Mouse (Mus musculus): ENCODE measurements at regions not wholly inside any gene's neighbourhood (a gene's known extent, or its start where the extent isn't known, plus 50 kb on each side); places are given as distances from the start of the nearest gene placed in this dataset.

DNA sequence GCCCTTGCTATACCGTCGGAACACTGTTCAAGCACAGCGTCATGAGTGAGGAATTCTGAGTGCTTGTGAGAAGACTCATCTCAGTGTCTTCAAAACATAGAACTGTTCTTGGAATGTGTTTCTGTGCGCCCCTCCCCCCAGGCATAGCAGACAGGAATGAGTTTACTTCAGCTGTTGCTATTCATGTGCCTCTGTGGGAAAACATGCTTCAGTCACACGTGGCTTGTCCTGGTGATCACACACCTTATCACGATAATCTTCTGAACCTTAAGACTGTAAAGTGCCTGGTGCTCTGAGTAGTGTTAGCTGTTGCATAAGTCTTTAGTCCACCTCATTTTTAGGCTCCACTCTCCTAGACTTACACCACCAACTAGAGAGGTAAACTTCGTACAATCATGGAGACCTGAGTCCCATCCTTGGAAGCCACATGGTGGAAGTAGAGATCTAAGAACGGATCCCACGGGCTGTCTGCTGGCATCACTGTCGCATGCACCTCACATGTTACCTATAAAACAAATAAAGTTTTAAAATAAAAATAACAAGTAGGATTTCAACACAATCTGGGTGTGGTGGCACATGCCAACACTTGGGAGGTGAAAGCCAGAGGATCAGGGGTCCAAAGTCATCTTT lies 1143.8 kb downstream of the 4930447A16Rik start:
- ATAC-seq (replicated peaks; ENCODE audit: poor library complexity), result no peak

DNA sequence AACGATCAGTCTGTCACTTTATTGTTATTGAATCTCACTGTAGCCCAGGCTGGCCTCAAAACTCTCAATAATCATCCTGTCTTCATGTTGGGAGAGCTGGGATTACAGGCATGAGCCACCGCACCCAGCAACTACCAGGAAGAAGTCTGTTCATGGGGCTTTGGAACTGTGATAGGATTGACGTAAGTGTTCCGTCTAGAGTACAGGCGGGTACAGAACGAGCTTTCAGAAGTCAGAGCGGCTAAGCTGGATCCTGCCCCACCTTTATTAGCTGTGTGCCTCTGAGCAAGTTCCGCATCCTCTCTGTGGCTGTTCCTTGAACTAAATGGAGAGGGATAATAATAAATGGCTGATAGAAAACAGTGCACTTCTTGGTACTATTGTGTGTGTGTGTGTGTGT lies 1144.8 kb downstream of the 4930447A16Rik start:
- ATAC-seq (replicated peaks; ENCODE audit: poor library complexity), result no peak

DNA sequence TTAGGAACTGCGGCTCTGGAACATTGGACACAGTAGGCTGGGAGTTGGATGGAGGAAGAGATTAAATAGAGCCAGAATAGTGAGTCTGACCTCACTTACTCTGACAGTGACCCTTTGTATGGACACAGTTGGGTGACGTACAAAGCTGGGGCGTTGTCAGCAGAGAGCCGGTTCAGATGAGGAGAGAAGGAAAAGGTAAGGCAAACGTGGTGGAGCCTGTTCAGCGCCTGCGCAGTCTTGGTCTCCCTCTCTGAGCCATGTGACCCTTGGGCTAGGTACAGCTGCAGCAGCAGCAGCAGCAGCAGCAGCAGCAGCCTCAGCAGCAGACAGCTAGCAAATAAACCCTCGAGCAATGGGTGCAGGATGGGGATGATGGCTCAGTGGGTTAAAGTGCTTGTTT lies 1145.4 kb downstream of the 4930447A16Rik start:
- no peak for ATAC-seq (replicated peaks; ENCODE audit: poor library complexity)

DNA sequence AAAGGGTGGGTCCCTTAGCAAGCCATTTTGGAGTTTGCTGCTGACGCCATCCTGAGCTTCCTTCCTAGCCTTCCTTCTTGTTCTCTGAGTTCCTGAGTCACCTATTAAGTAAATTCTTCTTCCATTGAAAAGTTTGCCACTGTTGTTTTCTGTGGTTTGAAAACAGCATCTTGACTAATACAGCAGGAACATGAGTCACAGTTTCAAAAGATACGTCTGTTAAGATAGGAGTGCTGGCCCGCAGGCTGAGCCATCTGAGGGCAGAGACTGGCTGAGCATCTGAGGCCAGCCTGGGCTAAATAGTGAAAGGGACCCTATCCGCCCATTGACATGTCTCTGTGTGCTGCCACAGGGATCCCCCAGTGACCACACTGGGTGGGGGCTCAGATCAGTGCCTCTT lies 1147.3 kb downstream of the 4930447A16Rik start:
- peak; percentile 78 for ATAC-seq (replicated peaks; ENCODE audit: poor library complexity)

DNA sequence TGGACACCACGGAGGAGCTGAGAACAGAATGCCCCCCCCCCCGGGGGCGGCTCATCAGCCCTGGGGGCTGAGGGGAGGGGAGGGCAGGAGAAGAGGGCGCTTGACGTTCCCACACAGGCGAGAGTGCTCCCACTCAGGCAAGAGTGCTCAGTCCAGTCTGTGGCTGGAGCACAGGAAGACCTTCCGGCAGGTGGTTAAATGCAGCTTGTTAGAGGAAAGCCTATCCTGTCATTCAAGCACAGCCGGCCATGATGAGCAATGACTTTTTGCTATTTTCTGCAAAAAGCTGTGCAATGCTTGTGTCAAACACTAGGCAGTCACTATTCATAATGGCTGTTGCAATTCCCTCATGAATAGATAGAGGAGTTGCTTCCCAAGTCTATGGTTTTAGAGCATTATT lies 1149.1 kb downstream of the 4930447A16Rik start:
- peak; percentile 47; the same call in 1 of the 2 replicates for ATAC-seq (replicated peaks; ENCODE audit: poor library complexity)

DNA sequence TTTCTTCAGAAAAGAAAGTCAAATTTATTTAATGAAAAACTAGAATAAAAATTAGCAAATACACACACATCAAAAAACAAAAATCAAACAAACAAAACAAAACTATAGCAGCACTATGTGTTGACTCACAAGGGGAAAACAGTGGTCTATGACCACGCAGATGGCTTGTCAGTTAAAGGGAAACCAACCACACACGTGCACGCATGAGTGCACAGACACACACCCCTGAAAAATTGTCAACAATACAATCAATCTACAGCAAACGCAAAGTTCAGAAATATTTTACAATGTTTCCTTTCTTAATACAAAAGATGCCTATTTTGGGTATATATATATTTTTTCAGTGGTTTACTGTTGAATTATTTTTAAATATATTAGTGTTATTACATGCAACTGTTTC lies 1149.9 kb downstream of the 4930447A16Rik start:
- no peak for ATAC-seq (replicated peaks; ENCODE audit: poor library complexity)

DNA sequence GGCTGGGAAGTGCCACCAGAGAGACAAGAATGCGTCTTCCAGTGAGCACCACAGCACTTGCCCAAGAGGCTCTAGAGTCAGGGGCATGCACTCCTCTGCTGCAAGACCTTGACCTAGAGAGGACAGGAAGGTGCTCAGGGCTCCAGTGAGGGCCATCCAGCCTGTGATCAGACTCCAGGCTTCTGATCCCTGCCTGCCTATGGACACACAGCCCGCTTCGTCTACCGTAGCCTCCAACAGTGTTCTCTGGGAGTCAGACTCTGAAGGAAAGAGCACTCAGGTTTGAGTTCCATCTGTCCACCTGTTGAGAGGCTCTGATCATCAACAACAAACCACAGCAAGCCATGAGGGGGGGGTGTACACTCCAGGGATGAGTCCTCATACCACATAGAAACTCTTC lies 1152.3 kb downstream of the 4930447A16Rik start:
- ATAC-seq (replicated peaks; ENCODE audit: poor library complexity), result no peak

DNA sequence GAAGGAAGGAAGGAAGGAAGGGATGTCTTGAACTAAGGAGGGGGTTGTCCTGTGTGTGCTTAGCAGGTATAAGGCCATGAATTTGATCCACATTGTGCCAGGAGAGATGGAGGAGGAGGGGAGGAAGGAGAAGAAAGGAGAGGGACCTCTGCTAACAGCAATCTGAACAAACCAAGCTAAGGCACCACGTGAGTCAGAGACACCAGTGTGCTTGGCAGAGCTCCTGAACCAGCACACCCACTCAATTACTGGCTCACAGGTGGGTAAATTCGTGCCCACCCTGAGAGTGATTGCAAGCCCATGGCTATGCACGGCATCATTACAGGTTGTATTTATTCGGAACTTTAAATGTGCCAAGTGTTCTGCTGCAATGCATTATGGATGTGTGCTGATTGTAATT lies 1154.1 kb downstream of the 4930447A16Rik start:
- no peak for ATAC-seq (replicated peaks; ENCODE audit: poor library complexity)

DNA sequence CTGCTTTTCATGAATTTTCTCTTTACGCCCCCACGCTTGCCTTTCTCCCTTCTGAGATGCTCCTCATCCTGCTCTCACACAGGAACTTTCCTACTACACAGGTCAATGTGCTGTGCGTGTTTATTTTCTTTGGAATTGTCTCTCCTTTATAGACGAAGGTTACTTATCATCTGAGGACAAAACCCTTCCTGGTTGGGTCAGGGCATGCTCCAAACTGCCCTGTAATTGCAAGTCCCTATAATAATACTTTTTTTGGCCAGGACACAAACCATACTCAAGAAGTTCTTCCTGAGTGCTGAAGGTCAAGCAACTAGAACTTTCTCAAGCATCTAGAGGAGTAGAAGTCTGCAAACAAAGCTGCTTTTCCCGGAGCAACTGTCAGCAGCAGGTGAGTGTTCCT lies 1158.1 kb downstream of the 4930447A16Rik start:
- no peak for ATAC-seq (replicated peaks; ENCODE audit: poor library complexity)

DNA sequence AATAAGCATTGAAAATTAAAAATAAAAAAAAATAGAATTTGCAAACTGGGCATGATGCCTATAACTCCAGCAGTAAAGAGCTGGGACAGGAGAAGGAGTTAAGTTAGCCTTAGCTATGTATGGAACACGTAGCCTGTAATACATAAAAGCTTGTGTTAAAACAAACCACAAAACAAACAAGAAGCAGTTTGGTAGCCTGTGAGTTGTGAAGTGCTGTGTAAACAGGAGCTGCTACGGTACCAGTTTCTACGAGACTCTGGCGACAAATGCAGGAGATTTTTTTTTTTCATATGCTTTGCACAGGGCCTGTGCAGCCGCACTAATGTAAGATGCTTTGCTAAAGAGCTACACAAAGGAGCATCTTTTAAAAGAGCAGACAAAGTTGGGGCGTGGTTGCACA lies 1159.1 kb downstream of the 4930447A16Rik start:
- no peak for ATAC-seq (replicated peaks; ENCODE audit: poor library complexity)

DNA sequence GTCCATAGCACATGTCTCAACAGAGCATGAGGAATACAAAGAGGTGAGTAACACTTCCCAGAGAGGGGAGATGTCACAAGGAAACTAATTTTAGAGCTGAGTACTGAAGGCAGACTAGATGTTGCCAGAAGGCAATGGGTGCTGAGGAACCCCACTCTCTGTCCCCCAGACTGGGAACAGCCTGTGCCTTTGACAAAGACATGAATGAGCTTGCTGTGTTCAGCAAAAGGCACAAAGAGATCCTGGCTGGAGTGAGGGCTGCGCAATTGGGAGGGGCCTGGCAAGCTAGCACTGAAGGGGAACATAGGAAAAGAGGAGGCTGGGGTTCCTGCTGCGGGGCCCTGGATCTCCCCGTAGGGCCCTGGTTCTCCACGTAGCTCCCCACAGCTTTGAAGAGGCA lies 1160.3 kb downstream of the 4930447A16Rik start:
- no peak for ATAC-seq (replicated peaks; ENCODE audit: poor library complexity)

DNA sequence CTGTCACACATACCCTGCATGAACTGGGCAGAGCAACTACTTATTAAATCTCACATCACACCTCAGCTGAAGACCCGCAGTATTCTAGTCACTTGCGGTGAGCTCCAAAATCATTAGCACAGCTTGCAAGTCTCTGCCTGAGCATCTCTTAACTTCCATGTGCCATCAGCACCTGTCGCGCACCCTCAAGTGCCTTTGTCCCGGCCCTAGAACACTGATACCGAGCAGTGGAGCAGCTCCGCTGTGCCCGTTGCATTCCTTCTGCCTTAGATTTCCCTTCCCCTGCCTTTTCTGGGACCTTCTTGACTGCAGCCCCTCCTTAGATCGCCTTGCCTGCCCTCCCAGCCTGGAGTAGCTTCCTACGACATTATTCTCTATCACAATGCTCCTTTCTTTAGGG lies 1161.2 kb downstream of the 4930447A16Rik start:
- ATAC-seq (replicated peaks; ENCODE audit: poor library complexity), result no peak

DNA sequence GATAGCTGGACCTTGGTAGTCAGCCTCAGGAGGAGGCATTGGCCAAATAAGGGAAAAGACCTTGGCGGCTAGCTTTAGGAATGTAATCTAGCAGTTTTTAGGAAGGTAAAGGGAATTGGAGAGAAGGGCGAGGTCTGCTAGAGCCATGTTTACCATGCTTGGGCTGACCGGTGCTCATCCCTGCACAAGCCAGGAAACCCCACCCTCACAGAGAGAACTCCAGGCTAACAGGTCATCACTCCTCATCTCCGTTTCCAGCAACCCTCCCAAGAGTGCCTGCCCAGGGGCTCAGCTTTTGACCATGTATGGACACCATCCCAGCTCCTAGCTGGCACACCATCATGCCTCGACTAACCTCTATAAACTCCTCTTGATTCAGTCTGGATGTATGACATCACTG lies 1162.9 kb downstream of the 4930447A16Rik start:
- ATAC-seq (replicated peaks; ENCODE audit: poor library complexity), result no peak

DNA sequence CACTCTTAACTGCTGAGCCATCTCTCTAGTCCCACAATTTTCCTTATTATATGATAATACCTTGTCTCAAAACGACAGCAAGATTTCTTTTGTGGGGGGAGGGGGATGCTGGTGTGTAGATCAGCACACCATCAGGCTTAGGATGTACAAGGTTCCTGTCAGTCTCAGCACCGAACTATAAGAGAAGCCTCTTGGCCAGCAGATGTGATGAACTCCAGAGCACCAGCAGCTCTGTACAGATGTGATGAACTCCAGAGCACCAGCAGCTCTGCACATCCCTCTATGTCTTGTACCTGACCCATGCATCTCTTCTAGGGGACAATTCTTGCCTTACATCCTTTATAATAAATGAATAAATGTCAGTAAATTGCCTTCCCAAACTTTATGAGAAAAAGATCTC lies 1163.7 kb downstream of the 4930447A16Rik start:
- ATAC-seq (replicated peaks; ENCODE audit: poor library complexity), result no peak

DNA sequence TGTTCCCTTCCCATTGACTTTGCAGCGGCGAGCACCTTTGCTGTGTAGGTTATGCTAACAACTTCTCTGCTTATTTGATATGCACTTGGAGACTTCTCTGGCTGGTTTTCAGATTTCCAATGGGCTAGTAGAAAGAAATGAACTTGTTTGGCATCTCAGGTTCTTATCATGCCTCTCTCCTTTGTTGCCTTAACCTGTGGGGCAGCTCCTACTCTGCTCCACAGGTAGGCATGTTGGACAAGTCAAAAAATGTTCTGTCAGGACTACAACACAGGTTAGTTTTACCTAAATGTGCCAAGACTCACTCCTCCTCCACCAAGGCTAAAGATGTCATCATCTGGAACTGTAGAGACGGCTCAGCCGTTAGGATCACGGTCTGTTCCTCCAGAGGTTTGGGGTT lies 1164.3 kb downstream of the 4930447A16Rik start:
- ATAC-seq (replicated peaks; ENCODE audit: poor library complexity), result no peak

DNA sequence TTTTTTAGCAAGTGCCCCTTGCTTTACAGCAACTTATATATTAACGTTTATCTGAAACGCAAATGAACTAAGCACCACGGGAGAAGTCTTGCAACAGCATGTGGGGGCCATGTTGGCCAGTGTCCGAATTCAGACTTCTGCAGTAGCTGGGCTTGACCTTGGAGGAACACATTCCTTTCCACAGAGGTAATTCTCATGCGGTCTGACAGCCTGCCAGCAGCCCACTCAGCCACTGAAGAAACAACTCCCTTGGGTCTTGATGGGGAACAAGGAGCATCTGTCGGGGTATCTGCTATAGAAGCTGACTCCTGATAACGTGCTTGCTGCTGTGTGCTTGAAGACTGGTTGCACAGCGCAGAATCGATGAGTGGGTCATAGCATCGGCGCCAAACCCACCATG lies 1168.7 kb downstream of the 4930447A16Rik start:
- no peak for ATAC-seq (replicated peaks; ENCODE audit: poor library complexity)

DNA sequence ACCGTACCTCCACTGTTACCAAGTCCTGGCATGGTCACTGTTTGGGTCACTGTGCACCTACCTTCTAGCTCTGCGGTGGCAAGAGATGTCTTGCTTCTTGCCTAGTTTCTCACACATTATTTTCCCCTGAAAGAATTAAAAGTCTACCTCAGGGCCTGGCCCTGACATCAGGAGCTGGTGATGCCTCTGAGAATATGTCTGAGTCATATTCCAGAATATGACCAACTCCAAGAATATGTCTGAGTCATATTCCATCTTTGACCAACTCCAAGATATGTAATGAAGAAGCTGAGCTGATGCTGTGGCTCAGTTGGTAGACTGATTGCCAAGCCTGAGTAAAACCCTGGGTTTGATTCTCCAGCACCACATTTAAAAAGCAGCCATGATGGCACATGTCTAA lies 1169.4 kb downstream of the 4930447A16Rik start:
- ATAC-seq (replicated peaks; ENCODE audit: poor library complexity), result no peak

DNA sequence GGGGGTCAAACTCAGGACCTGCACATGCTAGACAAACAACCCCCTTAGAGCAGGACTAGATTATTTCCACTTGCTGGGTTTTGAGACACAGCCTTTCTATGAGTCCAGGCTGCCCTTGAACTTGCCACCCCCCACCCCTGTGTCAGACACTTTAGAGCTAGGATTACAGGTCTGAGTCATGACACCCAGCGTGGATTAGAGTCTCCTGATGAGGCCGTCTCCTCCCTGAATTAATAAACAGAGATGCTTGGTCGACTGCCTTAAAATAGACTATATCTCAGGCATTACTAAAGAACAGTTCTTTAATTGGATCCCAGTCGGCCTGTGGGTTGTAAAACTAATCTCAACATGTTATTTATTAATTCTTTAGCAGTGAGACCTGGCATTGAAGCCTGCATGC lies 1170.5 kb downstream of the 4930447A16Rik start:
- ATAC-seq (replicated peaks; ENCODE audit: poor library complexity), result no peak

DNA sequence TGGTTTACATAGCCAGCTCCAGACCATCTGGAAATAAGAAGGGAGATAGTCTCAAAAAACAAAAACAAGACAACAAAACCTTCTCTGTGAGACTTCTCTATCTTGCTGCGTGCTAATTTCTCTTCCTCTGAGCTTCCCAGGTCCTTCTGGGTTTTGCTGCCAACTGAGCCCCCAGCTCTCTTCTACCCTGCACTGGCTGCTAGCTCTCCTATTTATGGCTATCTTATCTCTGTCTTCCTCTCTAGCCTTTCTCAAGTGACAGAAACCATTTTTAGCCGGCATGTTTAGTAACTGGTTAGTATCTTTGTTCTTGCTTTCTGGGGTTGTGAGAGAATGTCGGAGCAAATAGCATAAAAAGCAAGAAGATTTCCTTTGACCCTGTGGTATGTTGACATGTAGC lies 1172.1 kb downstream of the 4930447A16Rik start:
- ATAC-seq (replicated peaks; ENCODE audit: poor library complexity), result no peak

DNA sequence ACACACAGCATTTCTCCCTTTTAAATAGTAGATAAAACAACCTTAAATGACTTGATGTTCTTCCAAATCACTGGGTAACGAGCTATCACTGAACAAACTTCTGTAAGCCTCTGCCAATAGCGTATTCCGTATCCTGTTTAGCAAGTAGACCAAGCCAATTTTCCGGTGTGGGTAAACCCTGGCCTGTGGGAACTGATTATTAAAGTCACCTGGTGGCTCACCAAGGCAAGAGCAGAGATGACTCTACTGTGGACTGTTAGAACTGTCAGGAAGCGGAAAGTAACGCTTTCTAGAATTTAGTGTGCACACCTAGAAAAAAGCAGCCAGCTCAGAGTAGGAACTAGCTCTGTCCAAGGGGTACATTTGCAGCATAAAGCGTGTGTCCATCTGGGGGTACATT lies 1176.1 kb downstream of the 4930447A16Rik start:
- peak; percentile 65 for ATAC-seq (replicated peaks; ENCODE audit: poor library complexity)

DNA sequence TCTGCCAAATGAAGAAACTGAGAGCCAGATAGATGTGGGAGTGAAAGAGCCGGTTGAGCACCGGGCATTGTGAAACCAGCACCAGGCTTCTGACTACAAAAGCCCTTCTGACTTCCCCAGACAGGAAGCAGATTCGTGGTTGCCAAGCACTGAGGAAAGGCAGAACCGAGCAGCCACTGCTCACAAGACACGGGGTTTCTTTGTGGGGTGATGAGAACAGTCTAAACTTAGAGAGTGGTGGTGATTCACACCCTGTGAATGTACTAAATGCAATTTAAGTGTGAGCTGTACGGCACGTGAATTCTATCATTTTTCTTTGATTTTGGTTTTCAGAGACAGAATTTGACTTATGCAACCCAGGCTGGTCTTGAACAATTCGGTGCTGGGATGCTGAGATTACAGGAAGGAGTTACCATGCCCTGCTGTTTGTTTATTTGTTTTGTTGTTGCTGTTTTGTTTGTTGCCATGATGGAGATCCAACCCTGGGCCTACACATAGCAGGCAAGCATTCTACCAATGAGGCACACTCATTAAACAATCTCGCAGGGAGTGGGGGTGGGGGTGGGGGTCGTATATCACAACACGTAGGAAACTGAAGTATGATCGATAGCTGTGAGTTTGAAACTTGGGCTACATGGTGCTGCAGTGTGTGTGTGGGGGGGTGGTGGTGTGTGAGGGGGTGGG lies 1177.0 kb downstream of the 4930447A16Rik start:
- peak; percentile 89 for ATAC-seq (replicated peaks; ENCODE audit: poor library complexity)

DNA sequence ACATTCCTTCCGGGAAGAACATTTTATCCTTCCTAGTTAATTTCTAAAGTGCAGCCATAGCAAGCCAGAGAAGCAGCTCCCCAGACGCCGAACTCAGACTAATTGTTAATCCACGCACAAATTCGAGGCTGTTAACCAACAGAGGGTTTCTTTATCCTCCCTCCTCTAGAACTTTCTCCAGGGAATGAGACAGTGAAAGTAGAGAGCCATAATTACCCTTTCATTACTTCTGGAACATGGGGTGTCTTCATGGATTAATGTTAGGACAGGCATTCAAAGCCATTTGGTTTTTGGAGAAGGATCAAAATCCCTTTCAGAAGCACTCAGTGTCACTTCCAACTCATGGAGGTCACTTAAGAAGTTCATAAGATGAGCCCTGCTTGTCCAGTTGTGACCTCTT lies 1178.6 kb downstream of the 4930447A16Rik start:
- ATAC-seq (replicated peaks; ENCODE audit: poor library complexity), result no peak

DNA sequence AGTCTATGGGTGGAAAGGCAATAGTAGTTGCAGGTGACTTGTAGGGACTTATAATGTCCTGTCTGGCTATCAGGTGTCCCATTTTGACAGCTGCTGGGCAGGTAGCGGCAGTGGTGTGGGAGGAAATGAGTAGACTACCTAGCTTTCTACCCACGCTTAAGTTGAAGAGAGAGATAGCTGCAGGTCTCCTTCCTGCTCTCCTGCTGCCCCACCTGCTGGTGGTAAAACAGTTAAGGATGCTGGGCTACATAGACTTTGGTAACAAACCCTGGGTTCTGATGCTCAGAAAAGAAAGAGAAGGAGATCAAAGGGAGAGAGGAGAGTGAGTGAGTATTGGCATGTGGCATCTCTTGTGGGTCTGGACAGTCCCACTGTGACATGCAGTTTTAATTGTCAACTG lies 1182.0 kb downstream of the 4930447A16Rik start:
- peak; percentile 54; the same call in 1 of the 2 replicates for ATAC-seq (replicated peaks; ENCODE audit: poor library complexity)
